Mouse (Mus musculus) lung, embryonic 15.5 days (tissue): ENCODE data around the gene Gm10273. TPM values are rescaled to one million over a fixed set of nuclear protein-coding genes. Genes with fewer than 3 reads are reported as not detected.
"Not testable (repeated sequence)": the region's sequence is repeated elsewhere in the genome, so short reads cannot be mapped to it uniquely, and the experiment has no call there.

Experiments used
- ATAC-seq: fragments of 200-750 bp; cut with Nextera tagmentation; 2 replicates; pipeline ENCODE4 v1.8.0; 2017; ENCODE audit warnings: moderate number of reproducible peaks, borderline replicate concordance; ENCODE audit not compliant: low FRiP score, low TSS enrichment; ENCODE audit errors: extremely low read depth
- H3K27ac ChIP-seq: fragments of 300-500 bp; sonication (generic); 2 replicates; pipeline ENCODE4 v1.5.1; 2015; ENCODE audit warnings: moderate library complexity, mild to moderate bottlenecking, inconsistent platforms
- H3K27me3 ChIP-seq: fragments of 300-500 bp; sonication (generic); 2 replicates; pipeline ENCODE4 v1.6.1; 2015; ENCODE audit warnings: inconsistent platforms
- H3K36me3 ChIP-seq: fragments of 300-500 bp; sonication (generic); 2 replicates; pipeline ENCODE4 v1.6.1; 2015; ENCODE audit warnings: inconsistent platforms
- H3K4me1 ChIP-seq: fragments of 300-500 bp; sonication (generic); 2 replicates; pipeline ENCODE4 v1.6.1; 2015; ENCODE audit warnings: inconsistent platforms
- H3K4me2 ChIP-seq: fragments of 300-500 bp; sonication (generic); 2 replicates; pipeline ENCODE4 v1.6.1; 2015; ENCODE audit warnings: inconsistent platforms, mild to moderate bottlenecking, moderate library complexity
- H3K4me3 ChIP-seq: fragments of 300-500 bp; sonication (generic); 2 replicates; pipeline ENCODE4 v1.5.1; 2015; ENCODE audit warnings: mild to moderate bottlenecking, inconsistent platforms
- H3K9ac ChIP-seq: fragments of 300-500 bp; sonication (generic); 2 replicates; pipeline ENCODE4 v1.6.1; 2015; ENCODE audit warnings: inconsistent platforms
- H3K9me3 ChIP-seq: fragments of 300-500 bp; sonication (generic); 2 replicates; pipeline ENCODE4 v1.6.1; 2016; ENCODE audit warnings: inconsistent platforms
- WGBS: fragments of 180-500 bp; shearing (Covaris S2); methylation state at CpG from one replicate; pipeline ENCODE4 v1.1.7; 2015; 5-methylcytosine and 5-hydroxymethylcytosine counted together
- polyA plus RNA-seq: library from polyadenylated mRNA; unstranded; fragments of >200 nt; fragmentation: Nextera tagmentation; extraction: Ambion mirVana; gene quantifications from 2 replicates; pipeline ENCODE4 v1.2.1, GENCODE M21; 2015

Gene Gm10273
- polyA plus RNA-seq, 1 experiment from 2014 or later, result 5.7 TPM

DNA sequence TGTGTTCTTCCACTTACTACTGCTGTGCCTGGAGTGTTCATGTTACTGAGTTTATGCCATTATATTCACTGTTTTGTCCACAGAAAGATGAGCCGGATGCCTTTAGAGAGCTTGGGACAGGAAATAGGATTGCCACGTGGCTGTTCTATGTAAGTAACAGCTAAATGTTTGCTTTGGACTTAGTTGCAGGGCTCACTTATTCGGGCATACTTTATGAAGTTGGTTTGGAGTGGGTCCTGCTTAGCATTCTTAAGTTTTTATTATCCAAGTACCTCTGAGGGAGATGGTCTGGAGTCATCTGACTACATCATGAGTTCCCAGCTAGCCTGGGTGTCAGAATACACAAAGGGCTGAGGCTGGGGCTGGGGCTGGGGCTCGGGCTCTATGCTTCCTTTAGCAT is 28.2 kb upstream of the Gm10273 start:
- Histone ChIP-seq H3K4me3 (no peak overlapping the region), H3K9me3 (no peaks in the 10 kb centered on the region), H3K9ac (no peak overlapping the region), H3K36me3 (peaks cover 57% of the 10 kb centered on the region), H3K4me1 (peaks cover 6% of the 10 kb centered on the region; the same call in 1 of the 2 replicates), H3K27me3 (no peaks in the 10 kb centered on the region), H3K27ac (no peak overlapping the region), H3K4me2 (no peak overlapping the region)
- WGBS, result 62% methylated on average over 4 of the region's 4 CpGs
- ATAC-seq, result no peak

DNA sequence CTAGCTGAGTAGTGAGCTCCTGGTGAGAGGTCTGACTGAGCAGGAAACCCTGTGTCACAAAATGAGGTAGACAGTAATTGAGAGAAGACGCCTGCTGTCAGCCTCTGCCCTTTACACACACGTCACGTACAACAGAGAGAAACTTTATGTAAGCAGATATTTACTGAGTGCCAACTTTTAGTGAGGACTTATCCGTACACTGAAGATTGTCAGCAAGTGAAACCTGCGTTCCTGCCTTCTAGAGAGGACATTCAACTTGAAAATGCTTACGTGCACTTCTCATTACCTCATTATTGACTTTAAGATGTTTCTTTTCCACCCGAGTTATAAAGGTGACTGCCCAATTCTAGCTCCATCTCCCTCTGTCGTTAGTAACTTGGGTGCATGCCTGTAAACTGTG is 26.7 kb upstream of the Gm10273 start:
- no peak overlapping the region for H3K4me3 ChIP-seq
- H3K4me2 ChIP-seq, result no peak overlapping the region
- H3K27ac ChIP-seq, result no peak overlapping the region
- peaks cover 6% of the 10 kb centered on the region; the same call in 1 of the 2 replicates for H3K4me1 ChIP-seq
- ATAC-seq, result no peak
- peaks cover 60% of the 10 kb centered on the region for H3K36me3 ChIP-seq
- H3K9ac ChIP-seq, result no peak overlapping the region
- H3K27me3 ChIP-seq, result no peaks in the 10 kb centered on the region
- no peaks in the 10 kb centered on the region for H3K9me3 ChIP-seq
- 76% methylated on average over 8 of the region's 8 CpGs for WGBS

DNA sequence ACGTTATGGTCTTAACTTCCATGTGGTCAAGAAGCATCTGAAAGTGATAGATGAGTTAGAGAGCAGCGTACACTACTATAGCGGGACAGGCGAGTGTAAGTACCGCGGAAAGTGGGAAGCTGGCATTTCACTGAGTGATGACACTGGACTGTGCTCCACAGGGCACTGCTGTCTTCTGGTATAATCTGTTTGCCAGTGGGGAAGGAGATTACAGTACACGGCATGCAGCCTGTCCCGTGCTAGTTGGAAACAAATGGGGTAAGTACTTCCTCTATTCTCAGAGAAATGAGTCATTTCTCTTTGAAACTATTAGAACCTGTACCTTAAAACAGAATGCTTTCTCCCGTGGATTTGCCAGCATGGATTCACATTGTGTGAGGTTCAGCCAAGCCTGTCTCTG is 26.0 kb upstream of the Gm10273 start:
- no peaks in the 10 kb centered on the region for H3K9me3 ChIP-seq
- peaks cover 62% of the 10 kb centered on the region for H3K36me3 ChIP-seq
- no peak overlapping the region for H3K27ac ChIP-seq
- no peak overlapping the region for H3K9ac ChIP-seq
- no peak overlapping the region for H3K4me2 ChIP-seq
- peaks cover 6% of the 10 kb centered on the region; the same call in 1 of the 2 replicates for H3K4me1 ChIP-seq
- no peak for ATAC-seq
- 84% methylated on average over 9 of the region's 9 CpGs for WGBS
- H3K4me3 ChIP-seq, result no peak overlapping the region
- no peaks in the 10 kb centered on the region for H3K27me3 ChIP-seq

DNA sequence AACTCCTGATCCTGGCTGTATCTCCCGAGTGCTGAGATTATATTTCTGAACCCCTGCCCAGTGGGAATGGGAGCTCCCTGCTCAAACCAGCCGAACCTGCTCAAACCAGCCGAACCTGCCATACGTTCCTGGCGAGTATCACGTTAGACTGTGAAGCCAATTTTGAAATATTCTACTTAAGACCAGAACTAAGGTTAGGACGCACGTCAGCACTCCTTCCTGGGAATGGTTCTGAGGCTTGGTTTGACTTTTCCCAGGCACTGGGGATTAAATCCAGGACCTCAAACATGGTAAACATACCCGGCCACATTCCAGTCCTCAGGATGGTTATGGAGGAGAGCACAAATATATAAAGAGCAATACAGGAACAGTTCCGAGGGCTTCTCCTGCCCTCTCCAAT is 17.5 kb upstream of the Gm10273 start:
- Histone ChIP-seq H3K27ac (0 out of 2 replicates have a peak overlapping the region, but pooled peaks have one; percentile 1), H3K4me3 (no peak overlapping the region), H3K36me3 (peaks cover 15% of the 10 kb centered on the region), H3K9me3 (no peaks in the 10 kb centered on the region), H3K4me1 (no peaks in the 10 kb centered on the region), H3K9ac (no peak overlapping the region), H3K27me3 (no peaks in the 10 kb centered on the region), H3K4me2 (no peak overlapping the region)
- 56% methylated on average over 10 of the region's 10 CpGs for WGBS
- peak; percentile 52; the same call in 1 of the 2 replicates for ATAC-seq

DNA sequence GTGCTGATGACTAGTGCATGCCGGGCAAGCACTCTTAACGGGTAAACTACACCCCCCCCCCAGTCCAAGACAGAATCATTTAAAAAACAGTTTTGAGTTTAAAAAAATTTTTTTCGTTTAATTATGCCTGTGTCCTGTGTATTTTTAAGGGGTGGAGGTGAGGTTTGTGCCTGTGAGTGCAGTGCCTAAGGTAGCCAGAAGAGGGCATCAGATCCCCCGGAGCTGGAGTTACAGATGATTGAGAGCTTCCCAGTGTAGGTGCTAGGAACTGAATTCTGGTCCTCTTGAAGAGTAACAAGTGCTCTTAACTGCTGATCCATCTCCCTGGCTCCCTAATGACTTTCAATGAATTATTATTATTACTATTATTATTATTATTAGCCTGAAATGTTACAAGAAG is 16.7 kb upstream of the Gm10273 start:
- 92% methylated on average over 4 of the region's 4 CpGs for WGBS
- no peak overlapping the region for H3K27ac ChIP-seq
- no peak overlapping the region for H3K9ac ChIP-seq
- no peaks in the 10 kb centered on the region for H3K9me3 ChIP-seq
- no peaks in the 10 kb centered on the region for H3K4me1 ChIP-seq
- no peak overlapping the region for H3K4me3 ChIP-seq
- H3K4me2 ChIP-seq, result no peak overlapping the region
- H3K27me3 ChIP-seq, result no peaks in the 10 kb centered on the region
- peaks cover 9% of the 10 kb centered on the region for H3K36me3 ChIP-seq
- ATAC-seq, result no peak

DNA sequence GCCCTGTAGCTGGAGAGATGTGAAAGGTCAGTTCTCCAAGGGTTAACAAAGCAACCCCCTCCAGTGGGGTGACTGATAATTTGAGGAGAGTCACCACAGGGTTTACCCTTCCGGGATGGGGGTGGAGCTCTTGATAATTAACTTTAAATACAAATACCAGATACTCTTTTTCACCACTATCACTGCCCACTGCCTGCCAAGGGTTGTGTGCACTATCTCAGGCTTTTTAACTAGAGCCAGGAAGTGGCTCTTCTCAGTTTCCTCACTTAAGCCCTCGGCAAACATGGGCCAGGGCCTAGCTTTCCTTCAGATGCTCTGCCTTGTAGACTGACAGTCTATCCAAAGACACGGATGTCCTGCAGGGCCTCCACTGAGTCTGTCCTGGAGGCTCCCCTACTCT is 15.5 kb upstream of the Gm10273 start:
- 11% methylated on average over 3 of the region's 3 CpGs for WGBS
- H3K4me1 ChIP-seq, result no peaks in the 10 kb centered on the region
- no peak overlapping the region for H3K4me2 ChIP-seq
- ATAC-seq, result no peak
- no peaks in the 10 kb centered on the region for H3K9me3 ChIP-seq
- no peak overlapping the region for H3K4me3 ChIP-seq
- H3K9ac ChIP-seq, result no peak overlapping the region
- H3K27ac ChIP-seq, result no peak overlapping the region
- H3K27me3 ChIP-seq, result no peaks in the 10 kb centered on the region
- H3K36me3 ChIP-seq, result no peaks in the 10 kb centered on the region

DNA sequence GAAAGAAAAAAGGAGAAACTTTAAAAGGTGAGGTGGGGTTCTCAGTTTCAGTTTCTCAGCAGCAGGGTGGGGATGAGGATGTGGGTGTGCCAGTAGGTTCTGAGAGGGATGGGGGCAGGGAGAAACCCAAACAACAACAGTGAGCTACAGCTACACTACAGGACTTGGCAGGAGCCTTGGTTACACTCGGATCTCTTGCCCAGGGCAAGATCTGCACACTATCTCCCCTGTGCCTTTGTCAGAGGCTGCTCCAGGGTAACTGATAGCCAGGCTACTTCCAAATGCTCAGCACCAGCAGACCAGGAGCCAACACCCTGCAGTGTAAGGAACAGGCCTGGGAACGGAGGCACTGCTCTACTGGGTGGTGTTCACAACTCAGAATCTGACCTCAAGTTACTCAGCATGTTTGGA is 15.0 kb upstream of the Gm10273 start:
- no peaks in the 10 kb centered on the region for H3K4me1 ChIP-seq
- H3K9ac ChIP-seq, result no peak overlapping the region
- no peaks in the 10 kb centered on the region for H3K9me3 ChIP-seq
- no peak overlapping the region for H3K4me2 ChIP-seq
- no peak for ATAC-seq
- WGBS, result 68% methylated on average over 2 of the region's 2 CpGs
- H3K36me3 ChIP-seq, result no peaks in the 10 kb centered on the region
- H3K27ac ChIP-seq, result no peak overlapping the region
- no peaks in the 10 kb centered on the region for H3K27me3 ChIP-seq
- no peak overlapping the region for H3K4me3 ChIP-seq

DNA sequence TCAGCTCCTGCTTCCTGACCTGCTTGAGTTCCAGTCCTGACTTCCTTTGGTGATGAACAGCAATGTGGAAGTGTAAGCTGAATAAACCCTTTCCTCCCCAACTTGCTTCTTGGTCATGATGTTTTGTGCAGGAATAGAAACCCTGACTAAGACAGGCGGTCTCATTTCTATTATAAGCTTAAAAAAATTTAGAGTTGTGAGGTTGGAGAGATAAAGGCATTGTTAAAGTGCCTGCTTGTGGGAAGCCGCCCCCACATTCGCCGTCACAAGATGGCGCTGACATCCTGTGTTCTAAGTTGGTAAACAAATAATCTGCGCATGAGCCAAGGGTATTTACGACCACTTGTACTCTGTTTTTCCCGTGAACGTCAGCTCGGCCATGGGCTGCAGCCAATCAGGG is 13.9 kb upstream of the Gm10273 start:
- not testable (repeated sequence) for H3K4me1 ChIP-seq, ATAC-seq, H3K4me2 ChIP-seq, H3K36me3 ChIP-seq, H3K4me3 ChIP-seq, H3K27me3 ChIP-seq, H3K9ac ChIP-seq, H3K27ac ChIP-seq, H3K9me3 ChIP-seq
- WGBS, result 85% methylated on average over 7 of the region's 10 CpGs

DNA sequence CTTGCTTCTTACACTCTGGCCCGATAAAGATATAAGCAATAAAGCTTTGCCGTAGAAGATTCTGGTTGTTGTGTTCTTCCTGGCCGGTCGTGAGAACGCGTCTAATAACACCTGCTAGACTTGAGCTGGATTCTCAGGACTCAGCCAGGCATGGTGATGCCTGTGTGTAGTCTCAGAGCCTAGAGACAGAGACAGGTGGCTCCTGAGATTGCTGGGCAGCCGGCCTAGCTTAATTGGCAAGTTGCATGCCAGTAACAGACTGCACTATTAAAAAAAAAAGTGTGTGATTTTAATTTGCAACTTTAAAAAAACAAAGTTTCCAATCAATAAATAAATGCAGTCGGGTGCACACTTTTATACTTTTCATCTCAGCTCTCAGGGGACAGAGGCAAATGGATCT is 8.5 kb upstream of the Gm10273 start:
- no peaks in the 10 kb centered on the region for H3K36me3 ChIP-seq
- H3K27me3 ChIP-seq, result no peaks in the 10 kb centered on the region
- H3K4me2 ChIP-seq, result no peak overlapping the region
- H3K9me3 ChIP-seq, result no peaks in the 10 kb centered on the region
- no peak overlapping the region for H3K9ac ChIP-seq
- WGBS, result 85% methylated on average over 8 of the region's 8 CpGs
- no peak for ATAC-seq
- H3K27ac ChIP-seq, result no peak overlapping the region
- no peak overlapping the region for H3K4me3 ChIP-seq
- no peaks in the 10 kb centered on the region for H3K4me1 ChIP-seq

DNA sequence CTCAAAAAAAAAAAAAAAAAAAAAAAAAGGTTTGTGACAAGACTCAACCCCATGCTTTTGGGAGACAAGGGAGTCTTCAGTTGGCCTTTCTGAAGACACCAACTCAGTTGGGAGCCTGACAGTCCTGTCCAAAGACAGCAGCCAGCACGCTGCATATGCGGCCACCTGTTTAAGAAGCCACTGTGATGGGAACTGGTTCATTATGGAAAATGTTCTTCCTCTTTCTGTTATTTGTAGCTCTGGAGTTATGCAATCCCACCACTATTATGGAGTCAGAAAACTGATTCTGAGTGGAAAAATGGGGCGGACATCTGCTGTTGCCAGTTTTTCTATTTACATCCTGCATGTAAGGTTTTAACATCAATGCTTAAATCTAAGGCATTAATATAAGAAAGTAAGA is 5.8 kb upstream of the Gm10273 start:
- no peak for ATAC-seq
- Histone ChIP-seq H3K27me3 (no peaks in the 10 kb centered on the region), H3K4me1 (no peaks in the 10 kb centered on the region), H3K27ac (no peak overlapping the region), H3K36me3 (no peaks in the 10 kb centered on the region), H3K9ac (no peak overlapping the region), H3K9me3 (no peaks in the 10 kb centered on the region), H3K4me2 (no peak overlapping the region), H3K4me3 (no peak overlapping the region)
- 92% methylated on average over 3 of the region's 3 CpGs for WGBS

DNA sequence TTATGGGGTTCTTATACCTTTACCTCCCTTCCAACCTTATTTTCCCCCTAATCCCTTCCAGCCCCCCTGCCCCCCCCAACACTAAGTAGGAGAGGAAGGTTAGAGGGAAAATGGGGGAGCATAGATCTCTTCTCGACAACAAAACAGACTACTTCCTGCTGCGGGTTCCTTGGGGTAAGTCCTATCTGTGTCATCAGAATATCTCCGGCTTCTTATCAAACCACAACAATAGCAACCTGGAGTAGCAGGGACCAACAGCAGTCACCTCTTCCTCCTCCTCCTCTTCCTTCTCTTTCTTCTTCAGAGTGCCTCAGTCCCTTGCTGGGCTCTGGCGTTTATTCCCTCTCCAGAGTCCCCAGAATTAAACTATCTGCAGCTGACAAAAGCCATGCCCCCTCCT is 3.5 kb upstream of the Gm10273 start:
- Histone ChIP-seq H3K9ac (no peak overlapping the region), H3K27ac (no peak overlapping the region), H3K4me2 (no peak overlapping the region), H3K4me3 (no peak overlapping the region), H3K9me3 (no peaks in the 10 kb centered on the region), H3K4me1 (no peaks in the 10 kb centered on the region), H3K27me3 (no peaks in the 10 kb centered on the region), H3K36me3 (no peaks in the 10 kb centered on the region)
- ATAC-seq, result no peak
- 35% methylated on average over 4 of the region's 4 CpGs for WGBS

DNA sequence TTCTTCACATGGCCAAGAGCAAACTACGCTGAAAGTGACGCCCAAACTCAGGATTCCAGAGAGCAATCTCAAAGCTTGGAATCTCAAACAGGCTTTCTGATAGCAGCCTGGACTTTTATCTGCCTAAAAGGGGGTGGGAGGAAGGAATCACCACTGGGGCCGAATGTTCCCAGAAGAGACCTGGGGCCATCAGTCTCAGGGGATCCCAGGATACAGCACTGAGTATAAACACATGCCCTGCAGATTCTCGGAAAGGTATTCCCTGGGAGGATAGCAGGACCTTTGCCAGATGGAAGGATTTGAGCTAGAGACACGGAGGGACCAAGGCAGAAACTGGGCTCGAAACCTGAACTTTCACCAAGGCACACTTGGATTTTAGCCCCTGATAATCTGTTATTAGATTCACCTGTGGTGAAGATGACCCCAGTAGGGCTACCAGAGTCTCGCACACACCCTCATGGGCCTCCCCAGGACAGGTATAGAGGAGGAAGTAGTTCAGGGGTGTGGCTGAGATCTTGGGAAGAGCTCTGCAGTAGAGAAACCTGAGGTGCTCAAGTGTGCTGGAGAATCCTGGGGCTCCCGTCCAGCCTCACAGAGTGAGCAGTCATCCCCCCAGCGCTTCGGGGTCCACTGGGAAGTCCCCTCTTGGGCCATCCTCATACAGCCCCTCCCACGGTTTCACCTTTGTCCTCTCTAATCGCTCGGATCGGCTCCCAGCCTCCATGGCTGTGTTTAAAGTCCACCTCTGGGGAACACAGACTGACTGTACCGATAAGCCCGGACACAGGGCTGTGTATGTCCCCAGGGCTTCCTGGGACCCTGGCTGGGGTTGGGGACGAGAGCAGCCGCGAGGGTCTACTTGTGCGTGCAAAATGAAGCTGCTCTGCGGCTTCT is 7.7 kb downstream of the Gm10273 start, which contains the start of gene Pla2g12b:
Pla2g12b (plus strand) TSS at position 762 of the 894 bp plus-strand sequence.
- WGBS, result 62% methylated on average over 21 of the region's 21 CpGs
- H3K4me2 ChIP-seq, result no peak within 1 kb of the TSS
- H3K9me3 ChIP-seq, result no peaks in the 10 kb centered on the region
- no peak within 1 kb of the TSS for H3K4me3 ChIP-seq
- no peak within 1 kb of the TSS for H3K9ac ChIP-seq
- no peaks in the 10 kb centered on the region for H3K4me1 ChIP-seq
- H3K27ac ChIP-seq, result no peak within 1 kb of the TSS
- ATAC-seq, result no peak
- H3K27me3 ChIP-seq, result no peaks in the 10 kb centered on the region
- H3K36me3 ChIP-seq, result no peaks in the 10 kb centered on the region
